Mouse (Mus musculus): Measurements from ENCODE around the gene Plekho1.
A peak's percentile ranks its signal among the peaks of the same experiment; 100 is the strongest.

Plekho1 gene

GRCm38 (mm10) chr3:95948325-95948724 is 47.5 kb downstream of the Plekho1 start:
- DNase-seq (ENCODE audit: low spot score) = no peak

DNA sequence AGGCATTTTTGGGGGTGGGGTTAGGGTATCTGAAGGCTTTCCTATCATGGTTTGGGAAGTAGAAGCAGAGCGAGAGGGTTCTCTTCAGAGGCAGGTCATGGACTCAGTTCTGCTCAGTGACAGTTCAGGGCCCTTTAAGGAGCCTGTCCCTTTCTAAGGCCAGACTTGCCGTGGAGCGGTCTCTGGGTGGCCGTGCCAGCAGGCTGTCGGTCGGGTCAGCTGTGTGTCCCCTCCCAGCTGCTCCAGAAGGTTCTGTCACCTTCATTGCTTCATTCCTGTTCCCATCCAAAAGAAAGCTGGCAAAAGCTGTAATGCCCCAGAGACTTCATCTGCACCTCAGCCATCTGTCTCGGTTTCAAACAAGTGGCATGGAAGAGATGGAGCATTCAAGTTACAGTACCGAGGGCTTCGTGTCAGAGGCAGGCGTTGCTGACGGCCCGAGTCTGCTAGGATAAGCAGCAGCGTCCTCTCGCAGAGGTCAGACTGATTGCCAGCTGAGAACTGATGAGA is 50.0 kb downstream of the Plekho1 start:
- no peak for DNase-seq (ENCODE audit: low spot score)

DNA sequence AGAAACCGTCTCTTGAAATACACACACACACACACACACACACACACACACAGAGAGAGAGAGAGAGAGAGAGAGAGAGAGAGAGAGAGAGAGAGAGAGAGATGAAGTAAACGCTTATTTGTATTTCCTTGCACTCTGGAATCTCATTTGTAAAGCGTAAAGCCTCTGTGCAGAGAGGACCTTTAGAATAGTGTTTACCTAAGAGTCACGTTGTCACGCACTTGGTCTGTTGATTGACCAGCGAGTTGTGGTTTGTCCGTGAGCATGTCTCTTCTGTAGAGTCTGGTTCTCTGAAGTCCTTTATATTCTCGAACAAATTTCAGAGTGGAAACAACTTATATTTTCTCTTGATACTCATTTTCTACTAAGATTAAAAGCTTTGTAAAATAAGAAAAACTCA is 51.1 kb downstream of the Plekho1 start:
- DNase-seq (ENCODE audit: low spot score) = no peak

DNA sequence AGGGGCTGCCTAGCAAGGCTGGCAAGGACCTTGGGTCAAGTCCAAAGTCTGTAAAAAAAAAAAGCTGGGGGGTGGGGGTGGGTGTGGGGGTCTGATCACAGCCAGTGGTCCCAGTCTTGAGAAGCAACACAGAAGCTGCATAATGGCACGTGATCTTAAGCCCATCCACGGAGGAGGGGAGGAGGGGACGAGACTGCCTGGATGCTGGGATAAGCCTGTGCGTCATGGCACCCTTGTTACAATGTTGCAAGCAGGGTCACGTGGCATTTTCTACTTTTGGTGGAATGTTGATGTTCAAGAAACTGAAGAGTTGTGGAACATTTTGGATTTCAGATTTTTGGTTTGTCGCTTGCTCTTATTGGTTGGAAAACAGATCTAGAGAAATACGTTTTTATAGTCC is 52.6 kb downstream of the Plekho1 start:
- peak; percentile 64 for DNase-seq (ENCODE audit: low spot score)

- no peak for DNase-seq (ENCODE audit: low spot score)
These were observed 53.1 kb downstream of the Plekho1 start for GRCm38 (mm10) chr3:95942749-95943148.

- no peak for DNase-seq (ENCODE audit: low spot score)
These were observed 57.0 kb downstream of the Plekho1 start for GRCm38 (mm10) chr3:95938835-95939234.

Measured in testis, postnatal 14 days (tissue).